Mouse (Mus musculus) Patski (cell line): ENCODE results near the gene Hectd2. TPM values are rescaled to one million over a fixed set of nuclear protein-coding genes. Genes with fewer than 3 reads are reported as not detected.

ENCODE experiments used
- ATAC-seq: fragments of 100-300 bp; one replicate; pipeline ENCODE4 v1.8.0; 2021
- CTCF ChIA-PET: fragments of 350-600 bp; sonication (Branson Sonifier 250); formaldehyde crosslinking; loops from one replicate; lab custom pipeline; 2022; ENCODE audit warnings: inconsistent platforms; lab: Charles Lee
- POLR2A ChIA-PET: fragments of 350-600 bp; sonication (Branson Sonifier 250); formaldehyde crosslinking; loops from one replicate; lab custom pipeline; 2022; ENCODE audit warnings: antibody characterized with exemption, inconsistent platforms; lab: Charles Lee
- DNase-seq: peaks from one replicate; pipeline ENCODE4 v3.0.0-alpha.2; 2011; ENCODE audit warnings: low read depth, low spot score
- H3K27me3 ChIP-seq: fragments of 371-371 bp; one replicate; pipeline ENCODE4 v1.5.1; 2021
- CTCF ChIP-seq: fragments of 100-300 bp; IDR thresholded peaks from one replicate; pipeline ENCODE4 v1.5.1; 2021
- in situ Hi-C: fragments of 300-500 bp; cut with MboI; formaldehyde crosslinking; loops from 3 replicates; pipeline ENCODE4 v1.11.1; 2018; ENCODE audit warnings: low pct_unique_long_range_greater_than_20kb, mixed read lengths
- polyA plus RNA-seq: library from polyadenylated mRNA; unstranded; gene quantifications from one replicate; pipeline ENCODE4 v1.2.3, GENCODE M21; 2021

Gene Hectd2
- 0.60 TPM for polyA plus RNA-seq

DNA sequence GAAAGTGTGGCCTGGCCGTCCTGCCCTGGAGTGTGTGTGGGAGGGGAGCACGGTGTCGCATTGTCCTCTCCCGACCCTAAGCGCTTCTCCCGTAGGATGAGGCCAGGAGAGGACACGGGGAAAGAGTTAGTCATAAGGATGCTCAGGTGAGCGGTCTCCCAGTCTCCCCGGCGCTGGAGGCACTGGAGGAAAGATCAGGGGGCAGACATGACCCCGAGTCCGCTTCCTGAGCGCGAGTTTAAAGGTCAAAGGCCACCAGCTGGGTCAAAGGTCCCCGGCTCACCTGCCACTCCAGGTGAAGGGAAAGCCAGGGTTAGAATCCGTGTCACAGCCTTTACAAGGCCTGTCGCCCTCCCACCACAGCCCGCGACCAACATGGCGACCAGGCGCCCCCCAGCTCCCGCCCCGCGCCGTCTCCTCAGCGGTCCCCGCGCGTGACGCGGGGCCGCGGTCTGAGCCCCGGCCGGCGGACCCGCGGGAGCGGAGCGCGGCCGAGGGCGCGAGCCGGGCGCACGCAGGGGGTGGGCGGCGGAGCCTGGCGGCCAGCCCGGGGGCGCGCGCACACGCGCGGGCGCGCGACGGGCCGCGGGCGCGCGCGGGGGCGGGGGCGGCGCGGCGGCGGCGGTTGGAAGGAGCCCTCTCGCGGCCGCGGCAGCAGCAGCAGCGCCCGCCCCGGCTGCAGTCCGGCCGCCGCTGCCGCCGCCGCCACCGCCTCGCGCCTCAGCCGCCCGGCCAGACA is at the start of gene Hectd2:
Gene Hectd2, plus strand, starts transcription at position 594 of the 739 bp plus-strand sequence.
- H3K27me3 ChIP-seq = peaks cover 90% of the 10 kb centered on the region
- in situ Hi-C loops = no loop called here
- ChIA-PET CTCF (no interaction called here), POLR2A (interaction anchor here (0.5 kb wide), 1 partner anchor 611 kb away, joined by 3 read pairs; no protein-coding TSS in a partner anchor)
- ATAC-seq (peak; percentile 94), DNase-seq (no peak)
- TF ChIP-seq CTCF = no peak

DNA sequence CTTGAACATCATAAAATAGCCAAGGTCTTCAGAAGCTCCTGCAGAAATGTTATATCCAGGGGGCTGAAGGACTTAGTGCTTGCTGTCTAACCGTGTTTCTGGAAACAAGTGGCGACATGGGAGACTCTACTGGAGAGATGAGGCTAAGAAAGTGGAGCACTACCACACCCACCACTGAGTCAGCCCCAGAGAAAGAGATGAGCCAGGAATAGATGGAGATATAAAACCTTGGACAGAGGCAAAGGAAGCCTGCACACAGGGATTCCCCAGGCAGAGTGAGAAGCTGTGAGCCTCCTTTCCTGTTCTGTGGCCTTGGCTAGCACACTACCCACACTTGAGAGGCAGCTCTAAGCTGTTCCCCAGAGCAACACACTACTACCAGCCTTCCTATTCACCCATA is 49.7 kb upstream of the Hectd2 start:
- no peak for DNase-seq

DNA sequence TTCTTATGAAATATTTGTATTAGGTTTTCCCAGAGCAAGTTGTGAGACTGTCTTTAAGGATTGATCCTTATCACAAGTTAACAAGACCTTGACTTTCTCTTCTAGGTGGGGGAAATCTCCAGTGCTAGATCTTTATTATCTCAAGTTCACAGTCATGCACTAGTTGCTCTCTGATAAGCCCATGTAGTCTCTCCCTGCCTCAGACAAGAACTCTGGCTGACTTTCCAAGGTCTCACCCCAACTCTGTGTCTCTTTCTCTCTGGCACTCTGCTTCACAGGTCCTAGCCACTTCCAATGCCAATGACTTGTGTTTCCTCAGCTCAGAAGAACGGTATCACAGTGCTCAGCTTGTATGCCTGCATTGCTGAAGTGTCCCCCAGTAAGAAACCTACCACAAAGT is 43.1 kb upstream of the Hectd2 start:
- DNase-seq (no peak), ATAC-seq (no peak)
- in situ Hi-C loops = no loop called here
- peaks cover 47% of the 10 kb centered on the region for H3K27me3 ChIP-seq
- POLR2A ChIA-PET = no interaction called here
- CTCF ChIA-PET = no interaction called here
- TF ChIP-seq CTCF = no peak

More for the DNA sequence above, 49.7 kb upstream of the Hectd2 start:
- TF ChIP-seq CTCF = no peak
- no peak for ATAC-seq
- CTCF ChIA-PET = interaction anchor here (1.2 to 1.8 kb wide), 2 partner anchors 19 to 34 kb away, joined by 3 to 5 read pairs; no protein-coding TSS in a partner anchor
- in situ Hi-C loops = no loop called here
- H3K27me3 ChIP-seq = peaks cover 36% of the 10 kb centered on the region
- POLR2A ChIA-PET = no interaction called here

DNA sequence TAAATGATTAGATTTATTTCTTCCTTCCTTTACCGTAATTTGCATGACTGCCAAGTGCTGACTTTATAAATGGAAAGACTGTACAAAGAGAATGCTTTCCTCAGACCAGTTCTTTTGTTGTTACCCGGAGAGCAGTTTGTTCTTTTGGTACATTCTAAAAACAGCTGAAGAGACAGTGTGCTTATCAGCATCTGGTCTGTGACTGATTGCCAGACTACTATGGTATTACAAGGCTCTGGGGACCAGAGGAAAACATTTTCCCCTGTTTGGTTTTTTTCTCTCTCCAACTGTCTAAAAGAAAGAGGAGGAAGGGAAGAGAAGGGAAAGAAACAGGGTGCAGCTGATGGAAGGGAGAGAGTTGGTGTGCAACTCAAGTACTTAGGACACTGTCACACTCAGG is 36.0 kb upstream of the Hectd2 start:
- ChIA-PET POLR2A (interaction anchor here (0.5 to 0.8 kb wide), 3 partner anchors 17 to 329 kb away, joined by 3 to 9 read pairs (median 7); no protein-coding TSS in a partner anchor), CTCF (no interaction called here)
- in situ Hi-C loops = no loop called here
- DNase-seq (no peak), ATAC-seq (no peak)
- TF ChIP-seq CTCF = no peak
- H3K27me3 ChIP-seq = peaks cover 34% of the 10 kb centered on the region

DNA sequence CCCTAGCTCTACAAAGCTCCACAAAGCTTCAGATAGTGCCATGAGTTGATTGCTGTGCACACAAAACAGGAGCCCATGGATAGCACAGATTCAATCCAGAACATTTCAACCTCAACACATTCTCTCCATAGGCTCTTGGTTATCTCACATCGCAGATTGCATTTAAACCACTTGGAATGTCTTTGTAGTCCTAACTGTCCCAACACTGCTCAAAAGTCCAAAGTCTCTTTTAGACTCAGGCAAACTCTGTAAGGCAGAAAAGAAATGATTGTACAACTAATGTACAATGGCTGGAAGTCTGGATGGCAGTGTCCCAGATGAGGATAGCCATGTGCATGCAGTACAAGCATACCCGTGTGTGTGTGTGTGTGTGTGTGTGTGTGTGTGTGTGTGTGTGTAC is 32.9 kb upstream of the Hectd2 start:
- no peak for DNase-seq
- ChIA-PET POLR2A (no interaction called here), CTCF (interaction anchor here (1.0 kb wide), 1 partner anchor 14 kb away, joined by 4 read pairs; no protein-coding TSS in a partner anchor)
- in situ Hi-C loops = no loop called here
- TF ChIP-seq CTCF = no peak
- H3K27me3 ChIP-seq = peaks cover 46% of the 10 kb centered on the region
- no peak for ATAC-seq

DNA sequence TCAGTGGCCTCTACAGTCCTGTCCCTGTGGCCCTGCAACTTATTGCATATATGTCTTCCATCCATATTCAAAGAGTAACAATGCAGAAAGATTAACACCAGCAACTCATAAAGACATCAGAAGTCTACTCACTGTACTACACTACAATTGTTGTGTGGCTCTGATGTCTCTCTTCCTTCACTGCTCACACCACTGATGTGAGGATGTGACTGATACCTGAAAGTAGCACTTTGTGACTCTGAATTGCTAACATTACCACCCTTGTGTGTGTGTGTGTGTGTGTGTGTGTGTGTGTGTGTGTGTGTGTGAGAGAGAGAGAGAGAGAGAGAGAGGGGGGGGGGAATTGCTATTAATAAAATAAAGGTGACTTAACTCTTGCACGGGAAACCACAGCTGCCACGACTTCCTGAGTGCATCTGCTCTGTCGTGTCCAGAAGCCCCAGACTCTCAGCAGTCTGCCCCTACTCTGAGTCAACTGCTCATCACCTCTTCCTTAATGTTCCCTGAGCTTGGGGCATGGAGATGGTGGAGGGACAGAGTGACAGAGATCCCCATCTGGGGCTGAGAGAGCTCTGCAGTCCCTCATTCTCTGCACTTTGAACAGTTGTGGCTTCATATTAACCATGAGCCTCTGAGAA is 31.8 kb upstream of the Hectd2 start:
- DNase-seq (no peak), ATAC-seq (no peak)
- in situ Hi-C loops = no loop called here
- CTCF ChIA-PET = no interaction called here
- peaks cover 48% of the 10 kb centered on the region for H3K27me3 ChIP-seq
- TF ChIP-seq CTCF = no peak
- POLR2A ChIA-PET = no interaction called here

DNA sequence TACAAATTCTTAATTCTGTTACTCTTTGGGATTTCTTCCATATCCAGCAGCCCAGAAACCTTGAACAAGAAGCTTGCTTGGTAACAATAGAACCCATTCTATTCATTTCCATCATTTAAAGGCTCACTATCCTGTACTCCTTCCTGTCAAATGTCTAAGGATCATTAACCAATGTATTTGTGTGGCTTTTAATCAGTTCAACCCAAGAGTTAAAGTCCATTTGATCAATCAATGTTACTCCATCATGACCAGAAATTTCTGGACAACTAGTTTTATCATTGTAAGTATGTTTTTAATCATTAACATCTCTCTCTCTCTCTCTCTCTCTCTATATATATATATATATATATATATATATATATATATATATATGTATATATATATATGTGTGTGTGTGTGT is 29.4 kb upstream of the Hectd2 start:
- POLR2A ChIA-PET = no interaction called here
- peaks cover 50% of the 10 kb centered on the region for H3K27me3 ChIP-seq
- CTCF ChIA-PET = no interaction called here
- TF ChIP-seq CTCF = no peak
- in situ Hi-C loops = no loop called here
- ATAC-seq (no peak), DNase-seq (no peak)

DNA sequence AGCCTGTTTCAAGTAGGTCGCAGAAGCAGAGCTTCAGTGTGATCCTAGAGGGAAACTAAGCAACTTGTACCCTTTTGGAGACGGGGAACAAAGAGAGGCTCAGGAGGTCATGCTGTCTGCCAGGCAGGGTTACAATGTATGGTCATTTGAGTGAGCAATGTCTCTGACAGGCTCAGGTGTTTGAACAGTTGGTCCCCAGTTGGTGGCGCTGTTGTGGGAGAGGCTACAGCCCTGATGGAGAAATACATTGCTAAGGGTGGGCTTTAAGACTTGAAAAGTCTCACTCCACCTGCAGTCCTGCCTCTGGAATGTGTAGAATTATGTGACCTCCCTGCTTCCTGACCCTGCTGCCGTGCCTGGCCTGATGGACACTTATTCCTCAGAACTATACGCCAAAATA is 21.4 kb upstream of the Hectd2 start:
- ChIA-PET CTCF (no interaction called here), POLR2A (no interaction called here)
- in situ Hi-C loops = no loop called here

DNA sequence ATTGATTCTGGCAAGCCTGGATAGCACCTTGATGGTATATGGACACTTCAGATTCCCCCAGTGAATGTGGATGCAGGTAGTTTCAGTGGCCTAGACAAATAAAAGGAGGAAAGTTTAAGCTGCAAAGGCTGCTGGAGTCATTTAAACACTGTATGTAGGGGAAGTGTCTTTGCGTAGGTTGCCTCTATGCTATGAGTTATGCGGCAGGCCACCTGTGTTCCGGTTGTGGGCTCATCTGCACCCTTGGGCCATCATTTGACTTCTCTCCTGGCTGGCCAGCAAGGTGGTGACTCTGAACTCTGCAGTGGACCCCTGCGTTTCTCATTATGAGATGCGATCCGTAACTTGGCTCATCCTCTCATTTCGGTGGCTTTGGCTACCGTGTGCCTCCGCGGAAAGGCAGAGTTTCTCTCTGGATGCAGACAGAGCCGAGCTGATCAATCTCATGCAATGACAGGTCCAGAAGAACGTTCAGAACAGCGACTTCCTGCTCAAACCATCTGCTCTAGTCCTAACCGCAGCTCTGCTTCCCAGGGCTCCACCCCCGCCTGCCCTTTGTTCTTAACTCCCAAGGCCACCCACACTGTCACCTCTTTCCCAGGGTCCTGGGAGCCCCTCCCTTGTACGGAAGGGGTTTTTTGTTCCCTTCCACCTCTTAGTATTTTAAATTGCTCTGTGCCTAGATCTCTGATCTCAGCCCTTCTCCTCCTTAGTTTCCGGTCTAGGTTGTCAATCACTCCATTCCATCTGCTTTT is 20.3 kb upstream of the Hectd2 start:
- no peak for TF ChIP-seq CTCF
- ATAC-seq (no peak), DNase-seq (no peak)
- in situ Hi-C loops = no loop called here
- H3K27me3 ChIP-seq = peaks cover 16% of the 10 kb centered on the region
- CTCF ChIA-PET = interaction anchor here (1.3 to 1.6 kb wide), 3 partner anchors 16 to 64 kb away, joined by 4 to 7 read pairs (median 4); no protein-coding TSS in a partner anchor
- POLR2A ChIA-PET = interaction anchor here (1.0 kb wide), 1 partner anchor 15 kb away, joined by 3 read pairs; no protein-coding TSS in a partner anchor

More for the DNA sequence above, 21.4 kb upstream of the Hectd2 start:
- no peak for DNase-seq
- ATAC-seq = no peak
- H3K27me3 ChIP-seq = peaks cover 26% of the 10 kb centered on the region
- TF ChIP-seq CTCF = peak; percentile 48

DNA sequence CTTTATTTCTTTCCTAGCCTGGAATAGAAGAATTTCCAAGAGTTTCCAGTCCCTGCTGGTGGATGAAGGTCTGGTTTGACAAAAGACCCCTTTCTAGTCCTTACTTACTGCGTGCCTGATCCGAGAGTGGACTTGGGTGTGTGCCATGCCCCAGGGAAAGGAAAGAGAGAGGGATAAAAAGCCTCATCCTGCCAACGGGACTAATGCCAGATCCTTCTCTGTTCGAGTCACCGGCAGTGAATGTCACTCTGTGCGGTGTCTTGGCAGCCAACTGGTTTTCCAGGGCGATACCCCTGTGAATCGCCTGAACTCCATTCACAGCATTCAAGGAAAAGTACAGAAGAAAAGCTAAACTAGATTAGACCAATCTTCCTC is 19.7 kb upstream of the Hectd2 start:
- ChIA-PET CTCF (interaction anchor here (1.3 to 1.6 kb wide), 3 partner anchors 15 to 64 kb away, joined by 4 to 7 read pairs (median 4); no protein-coding TSS in a partner anchor), POLR2A (interaction anchor here (1.0 kb wide), 1 partner anchor 14 kb away, joined by 3 read pairs; no protein-coding TSS in a partner anchor)
- peaks cover 16% of the 10 kb centered on the region for H3K27me3 ChIP-seq
- ATAC-seq (no peak), DNase-seq (no peak)
- in situ Hi-C loops = no loop called here
- no peak for TF ChIP-seq CTCF
